Mouse (Mus musculus): ENCODE data around the gene Fbxl8.
"Not testable (repeated sequence)": the region's sequence is repeated elsewhere in the genome, so short reads cannot be mapped to it uniquely, and the experiment has no call there.

Fbxl8 gene

DNA sequence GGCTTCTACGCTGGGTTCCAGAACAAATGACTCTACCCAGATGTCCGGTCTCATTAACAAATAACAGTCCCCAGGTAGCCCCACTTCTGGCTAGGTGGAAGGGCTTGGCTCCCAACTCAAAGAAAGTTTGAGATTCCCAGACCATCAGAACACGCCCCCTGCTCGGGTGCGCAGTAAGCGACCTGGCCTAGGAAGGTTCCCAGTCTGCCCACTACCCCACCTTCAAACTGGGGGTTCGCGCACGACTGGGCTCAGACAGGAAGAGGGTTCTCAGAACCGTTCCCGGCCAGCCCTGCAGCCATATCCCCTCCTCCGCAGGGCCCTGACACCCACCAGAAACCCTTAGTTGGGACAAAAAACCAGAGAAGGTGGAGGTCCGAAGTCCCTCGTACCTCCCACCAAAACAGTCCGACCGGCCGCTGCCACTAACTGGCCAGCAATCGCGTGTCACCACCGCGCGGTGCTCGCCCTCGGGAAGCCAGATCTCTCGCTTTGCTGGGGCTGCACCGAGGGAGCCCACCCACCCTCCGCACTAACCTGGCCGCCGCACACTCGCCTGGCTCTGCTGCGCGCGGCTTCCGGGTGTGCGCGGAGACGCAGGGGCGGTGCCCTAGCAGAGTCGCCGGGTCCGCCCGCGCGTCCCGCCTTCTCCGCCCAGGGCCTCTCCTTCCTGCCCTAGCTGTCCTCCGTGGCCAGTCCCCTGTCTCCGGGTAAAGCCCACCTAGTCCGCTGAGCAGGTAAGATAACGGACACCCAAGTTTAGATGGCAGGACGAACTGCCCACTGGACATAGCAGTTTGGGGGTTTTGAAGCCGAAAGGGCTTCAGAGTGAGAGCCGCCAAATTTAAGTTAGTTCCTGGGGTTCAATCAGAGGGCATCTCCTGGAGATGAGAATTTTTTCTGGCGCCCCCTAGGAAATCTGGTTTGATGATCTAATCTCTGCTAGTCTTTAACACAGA is at the start of gene Fbxl8, which contains the start of gene Tradd:
Gene Fbxl8 (plus strand): TSS at position 625 of the 959 bp plus-strand sequence.
Gene Tradd (minus strand): TSS at position 586 of the 959 bp plus-strand sequence.
- DNase-seq: peak; percentile 56

DNA sequence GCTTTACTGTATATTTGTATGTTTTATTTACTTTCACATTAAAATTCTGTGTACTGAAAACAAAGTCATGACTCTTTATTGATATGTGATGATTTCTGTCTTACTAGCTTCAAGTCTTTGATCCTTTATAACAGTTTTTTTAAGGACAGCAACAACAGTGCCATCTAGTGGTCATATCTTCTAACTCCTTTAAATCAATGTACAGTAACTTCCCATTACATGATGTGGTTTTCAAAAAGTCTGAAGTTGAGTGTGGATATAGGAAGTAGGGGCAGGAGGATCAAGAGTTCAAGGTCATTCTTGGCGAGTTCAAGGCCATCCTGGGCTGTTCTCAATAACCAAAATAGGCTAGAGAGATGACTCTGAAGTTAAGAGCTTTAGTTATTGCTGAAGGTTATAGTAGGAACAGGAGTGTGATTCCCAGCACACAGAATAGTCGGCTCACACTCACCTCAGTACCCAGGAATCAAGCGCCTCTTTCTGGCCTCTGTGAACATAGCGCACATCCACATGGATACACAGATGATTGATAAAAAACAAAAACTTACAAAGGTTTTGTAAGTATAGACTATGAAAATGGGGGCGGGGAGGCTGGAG is 46.4 kb upstream of the Fbxl8 start:
- no peak for DNase-seq

DNA sequence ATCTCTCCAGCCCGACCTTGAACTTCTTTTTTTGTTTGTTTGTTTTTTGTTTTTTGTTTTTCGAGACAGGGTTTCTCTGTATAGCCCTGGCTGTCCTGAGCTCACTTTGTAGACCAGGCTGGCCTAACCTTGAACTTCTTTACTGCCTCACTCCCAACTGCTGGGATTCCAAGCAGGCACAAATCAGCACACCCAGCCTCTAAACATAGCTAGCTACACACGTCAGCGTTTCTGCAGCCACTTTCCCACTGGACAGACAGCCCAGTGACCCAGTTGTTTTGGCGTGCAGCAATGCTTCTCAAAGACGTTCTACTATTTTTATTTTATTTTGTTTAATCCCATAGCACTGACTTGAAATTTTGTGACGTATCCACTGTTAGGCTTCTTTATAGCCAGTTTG is 40.6 kb upstream of the Fbxl8 start:
- DNase-seq: no peak

DNA sequence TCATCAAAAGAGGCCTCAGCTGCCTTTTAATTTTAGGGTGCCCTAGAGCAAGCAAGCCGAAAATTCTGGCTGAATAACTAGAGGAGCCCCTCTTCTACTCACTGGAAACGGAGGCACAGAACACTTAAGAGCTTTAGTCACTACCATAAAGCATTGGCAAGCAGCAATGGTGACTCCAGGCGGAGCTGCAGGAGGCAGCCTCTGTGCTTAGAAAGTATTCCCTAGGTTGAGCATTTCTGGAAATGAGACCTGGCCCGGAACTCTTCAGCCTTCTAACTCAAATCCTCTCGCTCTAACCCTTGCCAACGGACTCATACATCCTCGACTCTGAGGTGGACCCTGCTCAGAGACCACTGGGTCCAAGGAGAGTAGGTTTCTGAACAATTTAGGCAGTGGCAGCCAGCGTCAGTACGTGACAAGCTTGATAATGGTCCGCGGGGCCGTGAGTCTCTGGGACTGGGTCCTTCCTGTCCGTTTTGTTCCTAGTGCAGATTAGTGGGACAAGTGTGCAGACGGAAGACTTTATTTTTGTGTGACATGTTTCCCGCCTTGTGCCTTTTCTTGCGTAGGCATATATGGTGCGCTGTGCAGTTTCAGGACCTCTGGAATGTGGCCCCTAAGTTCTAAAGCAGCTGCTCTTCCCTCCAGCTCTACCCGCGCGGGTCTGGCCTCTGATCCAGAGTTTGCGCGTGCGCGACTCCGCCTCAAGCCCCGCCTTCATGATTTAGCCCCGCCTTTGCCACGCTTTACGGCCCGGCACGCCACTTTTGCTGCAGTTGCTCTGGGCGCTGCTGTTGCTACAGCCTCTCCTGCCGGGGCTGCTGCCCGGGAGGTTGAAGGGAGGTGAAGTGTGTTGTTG is 39.8 kb upstream of the Fbxl8 start, which contains the start of gene D230025D16Rik:
Gene D230025D16Rik (plus strand): TSS at position 733 of the 859 bp plus-strand sequence.
- peak; percentile 95 for DNase-seq

DNA sequence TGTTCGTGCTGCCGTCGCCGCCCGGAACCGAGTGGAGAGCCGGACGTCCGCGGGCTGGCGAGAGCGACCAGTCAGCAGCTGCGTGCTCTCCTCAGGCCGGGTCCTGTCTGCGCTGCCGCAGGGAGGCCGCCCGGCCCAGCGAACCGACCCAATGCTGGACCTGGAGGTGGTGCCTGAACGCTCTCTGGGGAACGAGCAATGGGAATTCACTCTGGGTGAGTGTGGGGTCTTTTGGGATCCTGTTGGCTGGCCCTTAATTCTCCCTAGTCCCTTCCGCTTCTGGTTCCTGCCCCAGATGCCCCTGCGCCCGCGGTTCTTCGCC is 39.2 kb upstream of the Fbxl8 start:
- DNase-seq: no peak

DNA sequence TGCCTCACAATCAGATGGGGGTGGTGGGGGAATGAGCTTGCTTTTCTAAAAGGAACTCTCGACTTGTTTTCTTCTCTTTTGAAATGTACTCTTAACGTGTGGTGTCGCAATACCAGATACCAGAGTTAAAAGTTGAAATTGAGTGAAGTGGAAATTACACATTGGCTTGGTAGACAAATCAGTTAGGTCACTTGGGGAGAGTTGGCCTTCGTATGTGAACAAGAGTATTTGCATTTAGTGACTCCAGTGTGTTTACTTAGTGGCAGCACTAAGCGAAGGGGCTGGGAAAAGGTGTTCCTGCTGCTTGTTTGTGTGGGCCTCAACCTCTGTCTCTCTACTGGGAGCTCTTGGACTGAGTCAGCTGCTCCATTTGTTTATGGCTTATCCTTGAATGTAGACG is 38.5 kb upstream of the Fbxl8 start:
- DNase-seq: no peak

DNA sequence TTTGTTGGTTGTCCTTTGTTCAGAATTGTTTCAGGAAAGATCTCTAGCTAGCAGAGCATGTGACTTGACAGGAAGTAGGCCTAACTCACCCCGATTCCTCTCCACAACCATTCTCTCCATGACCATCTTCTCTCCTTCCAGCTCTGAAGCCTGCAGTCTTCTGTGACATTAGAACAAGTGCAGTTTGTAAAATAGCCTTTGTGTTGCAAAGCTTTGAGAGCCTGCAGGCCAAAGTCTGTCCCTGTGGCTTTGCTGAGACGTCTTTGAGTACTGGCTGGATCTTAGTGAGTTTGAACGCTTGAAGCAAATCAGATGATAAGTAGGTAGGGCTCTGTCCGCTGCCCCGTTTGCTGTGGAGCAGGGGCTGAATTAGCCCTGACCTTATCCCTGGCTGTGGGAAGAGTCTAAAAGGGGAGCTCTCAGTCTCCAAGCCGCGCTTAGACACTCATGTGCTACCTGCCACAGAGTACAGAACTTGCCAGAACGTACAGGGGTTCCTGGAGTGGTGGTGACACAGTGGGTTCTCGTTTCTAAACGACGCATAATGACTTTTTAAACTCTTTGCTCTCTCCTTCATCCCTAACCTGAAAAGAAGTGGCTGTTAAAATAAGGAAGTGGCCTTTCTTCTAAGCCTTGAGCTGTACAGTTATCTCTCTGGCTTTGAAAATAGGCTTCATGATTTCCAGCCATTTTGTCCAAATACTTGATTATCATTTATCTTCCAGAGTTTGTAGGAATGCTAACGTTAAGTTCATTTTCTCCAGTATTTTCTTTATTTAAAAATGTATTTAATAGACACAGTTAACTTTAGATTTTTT is 32.7 kb upstream of the Fbxl8 start:
- DNase-seq: no peak

DNA sequence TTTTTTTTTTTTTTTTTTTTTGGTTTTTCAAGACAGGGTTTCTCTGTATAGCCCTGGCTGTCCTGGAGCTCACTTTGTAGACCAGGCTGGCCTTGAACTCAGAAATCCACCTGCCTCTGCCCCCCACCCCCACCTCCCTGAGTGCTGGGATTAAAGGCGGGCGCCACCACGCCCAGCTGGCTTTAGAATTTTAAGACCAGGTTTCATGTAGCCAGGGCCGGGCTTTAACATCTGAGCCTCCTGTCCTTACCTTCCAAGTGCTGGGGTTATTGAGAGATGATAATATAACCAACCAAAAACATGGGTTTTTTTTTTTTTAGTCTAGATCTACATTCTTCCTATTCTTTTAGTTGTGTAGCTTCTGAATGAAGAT is 32.1 kb upstream of the Fbxl8 start:
- not testable (repeated sequence) for DNase-seq

DNA sequence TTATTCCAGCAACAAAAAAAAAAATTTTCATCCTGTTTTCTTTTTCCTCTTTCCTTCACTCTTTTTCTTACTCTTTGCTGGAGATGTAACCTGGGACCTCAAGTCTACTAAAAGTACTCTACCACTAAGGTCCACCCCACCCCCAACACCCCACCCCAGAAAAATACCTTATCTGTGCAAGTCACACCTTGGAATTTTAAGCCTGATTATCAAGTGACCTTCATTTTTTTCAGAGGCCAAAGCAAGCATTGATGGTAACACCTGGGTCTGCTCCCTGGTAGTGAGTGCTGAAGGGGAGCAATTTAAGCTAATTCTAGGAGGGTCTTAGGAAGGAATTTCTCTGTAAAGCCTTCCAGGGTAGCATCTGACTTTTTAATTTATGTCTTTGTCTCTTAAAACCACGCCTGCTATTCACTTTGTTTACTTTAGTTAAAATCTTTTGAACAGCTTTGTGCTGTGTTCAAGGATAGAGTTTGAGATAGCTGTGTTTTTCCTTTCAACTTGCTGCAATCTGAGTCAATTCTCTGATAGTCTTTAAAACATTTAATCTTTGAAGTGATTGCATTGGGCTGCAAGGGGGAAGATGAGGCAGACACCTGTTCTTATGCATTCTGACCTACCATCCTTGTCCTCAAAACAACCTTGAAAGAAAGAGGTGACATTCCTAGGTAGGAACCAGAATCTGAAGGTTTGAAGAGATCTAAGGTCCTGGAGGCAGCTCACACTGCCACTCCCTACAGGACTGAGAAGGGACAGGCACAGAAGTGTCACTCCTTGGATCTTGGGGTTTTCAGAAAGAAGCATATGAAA is 31.1 kb upstream of the Fbxl8 start:
- no peak for DNase-seq

DNA sequence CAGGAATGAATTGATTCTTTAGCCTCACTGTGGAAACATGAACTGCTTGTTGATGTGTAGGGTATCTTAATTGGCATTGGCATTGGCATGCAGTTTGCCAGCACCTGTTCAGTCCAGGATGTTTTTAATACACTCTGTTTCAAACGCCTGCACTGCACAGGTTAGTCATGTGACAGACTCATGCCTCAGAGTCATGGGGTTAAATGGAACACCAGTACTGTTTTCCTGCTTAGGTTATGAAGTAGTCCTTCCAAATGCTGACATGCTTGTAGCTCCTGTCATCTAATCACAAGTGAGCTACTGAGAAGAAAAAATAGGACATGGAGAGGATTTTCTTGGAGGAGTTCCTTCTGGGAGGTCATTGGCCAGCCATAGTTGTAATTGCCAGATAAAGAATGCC is 29.2 kb upstream of the Fbxl8 start:
- DNase-seq: no peak

DNA sequence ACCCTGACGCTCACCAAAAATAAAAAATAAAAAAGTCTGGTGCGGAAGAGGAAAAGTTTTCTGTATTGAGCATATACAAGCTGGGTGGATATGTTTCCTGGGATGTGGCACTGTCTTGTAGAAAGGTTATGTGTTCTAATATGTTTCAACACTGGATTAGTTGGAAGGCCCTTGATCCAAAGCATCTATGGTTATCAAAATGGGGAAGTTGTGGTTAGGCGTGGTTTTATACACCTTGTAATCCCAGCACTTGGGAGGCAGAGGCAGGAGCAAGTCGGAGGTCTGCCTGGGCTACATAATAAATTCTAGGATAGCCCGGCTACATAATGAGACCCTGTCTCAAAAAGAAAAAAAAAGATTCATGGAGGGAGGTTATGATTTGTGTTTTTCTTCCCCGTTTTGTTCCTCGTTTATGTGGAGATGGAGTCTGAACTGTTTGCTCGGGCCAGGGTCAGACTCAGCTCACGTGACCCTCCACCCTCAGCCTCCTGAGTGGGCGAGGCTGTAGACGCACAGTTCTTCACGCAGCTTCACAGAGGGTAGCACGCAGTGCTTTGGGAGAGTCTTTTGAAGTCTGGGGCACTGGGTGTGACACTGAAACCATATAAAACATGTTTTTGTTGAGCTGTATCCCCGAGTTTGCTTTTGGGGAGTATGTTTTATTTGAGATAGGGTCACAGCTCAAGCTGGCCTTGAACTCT is 26.9 kb upstream of the Fbxl8 start:
- no peak for DNase-seq

DNA sequence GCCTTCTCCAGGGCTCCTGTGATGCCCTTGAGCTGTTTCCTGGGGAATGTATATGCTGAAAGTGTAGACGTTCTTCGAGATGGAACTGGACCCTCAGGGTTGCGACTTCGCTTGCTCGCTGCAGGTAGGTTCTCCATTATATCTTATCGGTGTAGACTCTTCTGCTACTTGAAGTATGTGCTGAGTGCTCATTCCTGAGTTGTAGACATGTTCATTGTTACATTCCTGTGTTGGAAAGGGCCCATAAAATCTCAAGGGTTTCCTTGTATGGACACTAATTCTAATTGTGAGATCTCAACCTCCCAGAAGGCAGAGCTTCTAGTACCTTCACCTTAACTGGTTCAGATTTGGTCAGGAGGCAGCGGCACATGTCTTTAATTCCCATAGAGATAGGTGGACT is 23.4 kb upstream of the Fbxl8 start:
- no peak for DNase-seq

DNA sequence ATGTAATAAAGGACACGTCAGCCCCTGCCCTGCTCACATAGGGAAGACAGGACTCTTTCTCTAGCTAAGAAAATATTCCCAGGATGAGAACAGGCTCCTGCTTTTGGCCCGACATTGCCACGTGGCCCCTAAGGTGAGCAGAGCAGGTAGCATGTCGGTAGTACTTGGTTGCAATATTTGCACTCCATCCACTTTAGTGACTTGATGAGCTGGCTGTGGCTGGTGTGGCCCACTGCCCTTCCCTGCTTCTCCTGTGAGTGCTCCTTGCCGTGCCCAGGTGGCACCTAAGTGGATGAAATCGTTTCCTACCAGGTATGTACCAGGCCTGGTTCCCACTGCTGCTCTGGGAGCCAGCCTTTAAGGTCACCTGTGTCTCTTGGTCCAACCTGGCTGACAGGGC is 12.5 kb upstream of the Fbxl8 start:
- DNase-seq: no peak

DNA sequence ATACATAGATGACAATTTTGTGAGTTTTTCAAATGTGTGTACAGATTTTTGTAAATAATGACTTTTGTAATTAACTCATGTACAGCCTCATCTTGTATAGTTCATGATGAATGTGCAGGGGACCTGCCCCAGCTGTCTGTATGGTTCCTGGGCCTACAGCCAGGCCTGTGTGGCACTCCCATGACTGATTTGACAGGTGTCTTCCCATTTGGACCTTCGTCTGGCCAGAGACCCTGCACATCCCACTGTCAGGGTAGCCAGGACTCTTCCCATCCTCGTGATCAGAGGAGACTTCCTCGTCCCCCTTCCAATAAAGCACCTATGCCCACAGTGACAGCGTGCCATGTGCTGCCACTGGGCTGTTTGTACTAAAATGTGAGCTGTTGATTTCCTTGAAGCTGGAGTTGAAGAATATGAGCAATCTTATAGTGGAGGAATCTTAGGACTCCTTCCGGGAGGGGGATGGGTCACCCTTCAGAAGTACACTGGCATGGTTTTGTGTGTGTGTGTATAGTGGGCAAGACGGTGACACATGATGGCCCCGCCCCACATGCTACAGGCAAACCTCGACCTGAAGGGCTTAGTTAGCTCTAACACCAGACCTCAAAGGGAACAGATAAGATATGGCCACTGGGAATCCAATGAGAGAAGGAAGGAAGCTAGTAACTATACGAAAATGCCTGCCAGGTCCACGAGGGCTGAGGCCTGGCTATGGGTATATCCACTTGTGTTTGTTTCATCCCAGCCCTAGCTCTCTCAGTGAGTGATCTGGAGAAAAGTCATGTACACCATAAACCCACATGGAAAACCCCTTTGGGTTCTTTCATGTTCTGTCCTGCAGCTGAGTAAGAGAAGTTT is 11.5 kb upstream of the Fbxl8 start:
- no peak for DNase-seq

DNA sequence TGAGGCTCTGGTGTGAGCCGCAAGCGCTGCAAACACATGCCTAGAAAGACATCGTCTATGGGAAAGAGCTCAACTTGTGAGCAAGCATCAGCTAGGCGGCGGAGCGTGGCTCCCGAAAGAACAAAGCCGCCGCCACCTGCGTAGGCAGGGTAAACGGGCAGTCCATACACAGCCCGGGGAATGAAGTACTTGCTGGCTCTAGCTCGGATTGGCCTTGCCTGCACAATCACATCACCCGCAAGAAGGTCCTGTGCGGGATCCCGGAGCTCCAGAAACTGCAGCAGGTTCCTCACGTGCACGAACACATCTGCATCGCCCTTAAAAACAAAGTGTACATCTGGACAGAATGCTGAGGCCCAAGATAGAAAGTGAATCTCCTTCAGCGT is 10.7 kb upstream of the Fbxl8 start:
- DNase-seq: no peak

DNA sequence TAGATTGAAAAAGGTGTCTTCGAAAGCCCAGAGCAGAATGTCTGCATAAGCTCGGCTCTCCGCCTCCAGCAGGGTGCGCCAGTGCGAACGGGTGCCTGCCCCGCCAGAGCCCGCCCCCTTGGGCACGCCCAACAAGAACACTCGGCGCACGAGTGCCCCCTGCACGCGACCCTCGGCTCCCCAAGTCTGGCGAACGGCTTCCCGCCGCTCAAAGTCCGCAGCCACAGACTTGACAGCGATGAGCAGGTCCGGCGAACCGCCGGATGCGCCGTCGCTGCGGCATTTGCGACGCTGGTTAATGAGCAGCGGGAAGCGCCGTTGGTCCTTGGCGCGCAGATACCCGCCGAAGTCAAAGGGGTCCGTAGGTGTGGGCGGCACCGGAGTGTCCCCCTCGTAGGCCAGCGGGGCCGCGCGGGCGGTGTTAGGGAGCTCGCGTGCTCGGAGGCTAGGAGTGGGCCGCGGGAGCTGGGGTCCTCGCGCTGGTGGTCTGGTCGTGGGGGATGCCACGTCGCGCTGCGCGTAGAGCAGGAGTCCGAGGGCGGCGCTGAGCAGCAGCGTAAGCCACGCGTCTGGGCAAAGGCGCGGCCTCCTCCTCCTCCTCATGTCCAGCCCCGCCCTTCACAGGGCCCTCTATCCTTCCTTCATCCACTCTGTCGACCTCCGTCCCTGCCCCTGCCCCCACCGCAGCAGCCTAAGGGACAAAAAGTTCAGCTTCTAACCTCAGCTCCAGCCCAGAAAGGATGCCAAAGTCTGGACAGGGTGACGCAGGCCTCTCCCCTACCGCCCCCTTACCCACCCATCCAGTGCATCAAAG is 10.1 kb upstream of the Fbxl8 start:
- DNase-seq: peak; percentile 77

DNA sequence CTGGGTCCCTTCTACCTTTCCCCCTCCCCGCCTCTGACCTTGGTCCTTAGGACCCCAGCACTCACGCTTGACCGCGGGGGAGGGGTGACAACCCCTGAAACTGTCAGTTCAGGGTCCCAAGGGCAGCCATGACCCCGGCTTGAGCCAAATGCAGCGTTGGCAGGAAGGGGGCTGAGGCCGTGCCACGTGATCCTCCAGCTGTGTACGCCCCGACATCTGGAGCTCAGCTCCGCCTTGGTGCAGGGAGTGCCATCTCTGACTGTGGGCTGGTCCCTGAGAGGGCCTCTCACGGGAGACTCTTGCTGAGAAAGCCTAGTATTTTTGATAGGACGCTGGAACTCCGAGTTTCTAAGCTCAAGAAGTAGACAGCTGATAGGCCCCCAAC is 9.5 kb upstream of the Fbxl8 start, which contains the start of gene B3gnt9:
Gene B3gnt9 (minus strand): TSS at position 188 of the 385 bp plus-strand sequence.
- DNase-seq: no peak

DNA sequence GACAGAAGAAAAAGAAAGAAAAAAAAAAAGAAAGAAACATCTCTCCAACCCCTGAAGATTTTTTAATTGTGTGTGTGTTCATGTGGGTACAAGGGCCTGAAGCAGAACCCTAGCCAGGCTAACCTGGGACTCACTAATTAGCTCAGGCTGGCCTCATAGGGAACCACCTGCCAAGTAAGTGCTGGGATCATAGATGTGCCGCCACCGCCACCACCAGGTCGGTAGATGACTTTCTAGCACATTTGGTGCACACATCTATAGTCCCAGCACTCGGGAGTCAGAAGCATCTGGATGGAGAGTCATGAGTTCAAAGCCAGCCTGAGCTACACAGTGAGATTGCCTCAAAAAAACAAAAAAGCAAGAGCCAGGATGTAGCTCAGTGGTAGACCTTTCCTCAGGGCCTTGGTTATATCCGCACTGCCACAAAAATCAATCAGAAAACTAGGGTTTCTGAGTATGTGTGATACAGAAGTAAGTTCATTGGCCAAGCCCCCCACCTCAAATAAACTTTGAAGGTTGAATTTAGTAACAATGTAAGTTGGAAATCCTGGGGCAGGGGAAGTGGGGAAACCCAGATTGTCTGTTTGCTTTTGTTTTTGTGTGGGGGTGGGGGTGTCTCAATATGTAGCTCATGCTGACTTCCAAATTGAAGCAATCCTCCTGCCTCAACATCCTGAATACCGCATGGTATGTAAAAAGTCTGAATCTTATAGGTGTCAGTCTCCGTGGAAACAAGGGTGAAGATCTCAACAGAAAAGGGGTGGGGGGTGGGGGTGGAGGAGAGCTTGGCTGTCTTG is 6.9 kb upstream of the Fbxl8 start:
- no peak for DNase-seq

Measured in cerebellum, adult 8-10 months (tissue).